Mouse (Mus musculus): ENCODE data around the gene Gm27029.
"Not testable (repeated sequence)": the region's sequence is repeated elsewhere in the genome, so short reads cannot be mapped to it uniquely, and the experiment has no call there.

Gene Gm27029

GRCm38 (mm10) chr11:101420148-101420547, 4.4 kb downstream of the Gm27029 start:
- DNase-seq (ENCODE audit: low spot score in 2 of 2): no peak

GRCm38 (mm10) chr11:101419610-101420009, 5.0 kb downstream of the Gm27029 start:
- no peak for DNase-seq (ENCODE audit: low spot score in 2 of 2)

- DNase-seq (ENCODE audit: low spot score in 2 of 2): no peak
Observed at GRCm38 (mm10) chr11:101418991-101419390, 5.6 kb downstream of the Gm27029 start.

GRCm38 (mm10) chr11:101417101-101417855, 7.3 kb downstream of the Gm27029 start, which contains the start of gene Aarsd1:
TSS of gene Aarsd1 (minus strand) at chr11:101417615.
- DNase-seq (ENCODE audit: low spot score in 2 of 2): peak; percentile 83 to 89

- no peak for DNase-seq (ENCODE audit: low spot score in 2 of 2)
Observed at GRCm38 (mm10) chr11:101416433-101417100, 8.0 kb downstream of the Gm27029 start.

- DNase-seq (ENCODE audit: low spot score in 2 of 2): no peak
Observed at GRCm38 (mm10) chr11:101415306-101415705, 9.3 kb downstream of the Gm27029 start.

- DNase-seq (ENCODE audit: low spot score in 2 of 2): peak in 1 of 2 experiments; percentile 52
Observed at GRCm38 (mm10) chr11:101395110-101395509, 29.5 kb downstream of the Gm27029 start.

GRCm38 (mm10) chr11:101381817-101382216, 42.8 kb downstream of the Gm27029 start:
- no peak for DNase-seq (ENCODE audit: low spot score in 2 of 2)

GRCm38 (mm10) chr11:101378926-101379325, 45.7 kb downstream of the Gm27029 start:
- no peak for DNase-seq (ENCODE audit: low spot score in 2 of 2)

GRCm38 (mm10) chr11:101378196-101378595, 46.4 kb downstream of the Gm27029 start:
- not testable (repeated sequence) for DNase-seq (ENCODE audit: low spot score in 2 of 2)

GRCm38 (mm10) chr11:101374421-101374938, 50.1 kb downstream of the Gm27029 start:
- DNase-seq (ENCODE audit: low spot score in 2 of 2): no peak

GRCm38 (mm10) chr11:101370141-101370540, 54.5 kb downstream of the Gm27029 start:
- DNase-seq (ENCODE audit: low spot score in 2 of 2): no peak

GRCm38 (mm10) chr11:101367326-101367935, 57.2 kb downstream of the Gm27029 start, which contains the start of gene G6pc:
TSS of gene G6pc (plus strand) at chr11:101367561.
- no peak for DNase-seq (ENCODE audit: low spot score in 2 of 2)

- DNase-seq (ENCODE audit: low spot score in 2 of 2): no peak
Observed at GRCm38 (mm10) chr11:101364531-101364931, 60.1 kb downstream of the Gm27029 start.

- no peak for DNase-seq (ENCODE audit: low spot score in 2 of 2)
Observed at GRCm38 (mm10) chr11:101360651-101361113, 63.9 kb downstream of the Gm27029 start.

- no peak for DNase-seq (ENCODE audit: low spot score in 2 of 2)
Observed at GRCm38 (mm10) chr11:101359776-101360175, 64.8 kb downstream of the Gm27029 start.

GRCm38 (mm10) chr11:101357505-101358182, 67.0 kb downstream of the Gm27029 start:
- DNase-seq (ENCODE audit: low spot score in 2 of 2): no peak

All from frontal cortex, postnatal 25 days (tissue).